Mouse (Mus musculus): Measurements from ENCODE around the gene Plpp7.

DNA sequence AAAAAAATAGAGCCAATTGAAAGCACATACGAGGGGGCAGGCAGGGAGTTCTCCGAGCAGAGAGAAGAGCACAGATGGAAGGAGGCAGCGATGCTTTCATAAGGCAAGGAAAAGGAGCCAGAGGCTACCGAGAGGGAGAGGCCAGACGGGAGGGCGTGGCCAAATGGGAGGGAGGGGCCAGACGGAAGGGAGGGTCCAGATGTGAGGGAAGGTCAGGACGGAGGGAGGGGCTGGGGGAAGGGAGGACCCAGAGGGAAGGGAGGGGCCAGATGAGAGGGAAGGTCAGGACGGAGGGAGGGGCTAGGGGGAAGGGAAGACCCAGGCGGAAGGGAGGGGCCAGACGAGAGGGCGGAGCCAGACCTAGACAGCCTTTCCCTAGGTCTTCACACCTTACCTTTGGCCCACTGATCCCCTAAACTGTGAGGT is 37.3 kb downstream of the Plpp7 start:
- no peak for TF ChIP-seq GATA1 (IDR thresholded peaks at IDR 0.05; ENCODE audit: borderline replicate concordance, low read length)
- no peak for TF ChIP-seq FLI1 (IDR thresholded peaks at IDR 0.05; ENCODE audit: low read length)

Measured in megakaryocyte, embryonic 14.5 days (primary cell).